Mouse (Mus musculus) midbrain, postnatal 0 days (tissue): Measurements from ENCODE around the gene Noxa1. TPM values are rescaled to one million over a fixed set of nuclear protein-coding genes. Genes with fewer than 3 reads are reported as not detected.
A peak's percentile ranks its signal among the peaks of the same experiment; 100 is the strongest.

Experiments
- ATAC-seq: fragments of 200-750 bp; cut with Nextera tagmentation; 2 replicates; pipeline ENCODE4 v1.8.0; 2017; ENCODE audit warnings: moderate number of reproducible peaks, mild to moderate bottlenecking, moderate TSS enrichment, moderate library complexity; ENCODE audit not compliant: low FRiP score
- DNase-seq: peaks from one replicate; pipeline ENCODE4 v3.0.0-alpha.2; 2015; ENCODE audit warnings: low spot score
- H3K27ac ChIP-seq: fragments of 300-500 bp; sonication (generic); 2 replicates; pipeline ENCODE4 v1.5.1; 2014; ENCODE audit warnings: low read depth, mild to moderate bottlenecking, low read length, mixed read lengths
- H3K27me3 ChIP-seq: fragments of 300-500 bp; sonication (generic); 2 replicates; pipeline ENCODE4 v1.6.1; 2014; ENCODE audit warnings: low read length, control low read depth, mixed read lengths; ENCODE audit not compliant: insufficient read depth
- H3K36me3 ChIP-seq: fragments of 300-500 bp; sonication (generic); 2 replicates; pipeline ENCODE4 v1.6.1; 2014; ENCODE audit warnings: low read length, control low read depth, mixed read lengths; ENCODE audit not compliant: insufficient read depth
- H3K4me1 ChIP-seq: fragments of 300-500 bp; sonication (generic); 2 replicates; pipeline ENCODE4 v1.6.1; 2014; ENCODE audit warnings: mild to moderate bottlenecking, control low read depth, antibody characterized with exemption, low read length, mixed read lengths; ENCODE audit not compliant: insufficient read depth
- H3K4me2 ChIP-seq: fragments of 300-500 bp; sonication (generic); 2 replicates; pipeline ENCODE4 v1.6.1; 2014; ENCODE audit warnings: low read depth, mild to moderate bottlenecking, low read length, mixed read lengths; ENCODE audit not compliant: poor library complexity, severe bottlenecking
- H3K4me3 ChIP-seq: fragments of 300-500 bp; sonication (generic); 2 replicates; pipeline ENCODE4 v1.5.1; 2014; ENCODE audit warnings: low read depth, mild to moderate bottlenecking, low read length, moderate library complexity
- H3K9ac ChIP-seq: fragments of 300-500 bp; sonication (generic); replicated peaks from 2 replicates; pipeline ENCODE4 v1.6.1; 2014; ENCODE audit warnings: mild to moderate bottlenecking, low read length, moderate library complexity, mixed read lengths; ENCODE audit not compliant: poor library complexity, severe bottlenecking
- H3K9me3 ChIP-seq: fragments of 300-500 bp; sonication (generic); 2 replicates; pipeline ENCODE4 v1.6.1; 2016; ENCODE audit warnings: low read length, control low read depth
- CTCF ChIP-seq: IDR thresholded peaks from 2 replicates; pipeline ENCODE4 v1.5.1; 2016; ENCODE audit warnings: antibody characterized with exemption, mild to moderate bottlenecking
- whole genome bisulfite sequencing: fragments of 180-500 bp; shearing (Covaris S2); extraction: QIAGEN DNeasy Blood & Tissue Kit; methylation state at CpG from one replicate; pipeline ENCODE4 v1.1.7; 2014; 5-methylcytosine and 5-hydroxymethylcytosine counted together
- polyA plus RNA-seq: library from polyadenylated mRNA; unstranded; fragments of >200 nt; fragmentation: Nextera tagmentation; extraction: Ambion mirVana; gene quantifications from 2 replicates; pipeline ENCODE4 v1.2.1, GENCODE M21; 2015
- total RNA-seq: library from RNA; depleted of rRNA; stranded (reverse); fragments of >200 nt; gene quantifications from 2 replicates; pipeline ENCODE4 v1.2.3, GENCODE M21; 2014

Noxa1 gene
- total and polyA plus RNA-seq, 2 experiments from 2014 or later: not detected

DNA sequence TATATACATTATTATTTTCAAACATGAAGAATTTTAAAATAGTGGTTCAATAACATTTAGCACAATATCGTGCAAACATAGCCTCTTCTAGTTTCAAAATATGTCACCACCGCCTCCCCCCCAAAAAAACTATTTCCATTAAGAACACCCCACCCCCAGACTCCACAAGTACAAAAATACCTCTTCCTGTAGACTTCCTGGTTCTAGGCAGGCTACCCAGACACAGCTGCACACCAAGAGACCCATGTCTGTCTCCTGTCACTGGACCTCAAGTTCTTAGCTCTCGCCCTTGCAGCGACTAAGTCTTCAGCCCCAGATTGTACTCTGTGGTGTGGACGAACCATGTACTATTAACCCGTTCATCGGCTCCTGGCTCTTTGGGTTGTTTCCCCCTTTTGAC, 26.0 kb upstream of the Noxa1 start:
- H3K4me2 ChIP-seq: no peak overlapping the region
- WGBS: 85% methylated on average over 7 of the region's 7 CpGs
- H3K9me3 ChIP-seq: no peaks in the 10 kb centered on the region
- no peaks in the 10 kb centered on the region for H3K36me3 ChIP-seq
- 0 out of 2 replicates have a peak, but pooled peaks cover 4% of the 10 kb centered on the region for H3K4me1 ChIP-seq
- H3K27me3 ChIP-seq: no peaks in the 10 kb centered on the region
- H3K9ac ChIP-seq: no peak overlapping the region
- ATAC-seq: no peak
- H3K4me3 ChIP-seq: no peak overlapping the region
- H3K27ac ChIP-seq: no peak overlapping the region
- no peak for TF ChIP-seq CTCF
- DNase-seq: no peak

DNA sequence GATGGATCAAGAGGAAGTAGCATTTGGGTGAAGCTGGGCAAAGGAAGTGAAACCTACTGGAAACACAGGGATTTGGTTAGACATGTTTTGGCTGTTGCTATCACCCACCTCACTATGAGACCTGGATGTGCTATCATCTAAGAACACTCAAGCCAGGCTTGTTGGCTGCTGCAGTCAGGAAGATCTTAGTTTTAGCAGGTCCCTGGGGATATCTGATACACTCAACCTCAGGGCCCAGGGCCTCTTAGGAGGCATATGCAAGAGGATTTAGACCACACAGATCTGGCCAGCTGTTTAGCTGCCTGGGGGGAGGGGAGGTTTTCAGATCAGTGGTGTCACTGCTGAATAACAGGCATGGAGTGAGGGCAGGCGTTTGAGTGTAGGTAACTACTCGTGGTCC, 20.5 kb upstream of the Noxa1 start:
- no peak overlapping the region for H3K4me3 ChIP-seq
- H3K27me3 ChIP-seq: no peaks in the 10 kb centered on the region
- no peaks in the 10 kb centered on the region for H3K36me3 ChIP-seq
- no peak overlapping the region for H3K27ac ChIP-seq
- no peaks in the 10 kb centered on the region for H3K4me1 ChIP-seq
- H3K9ac ChIP-seq: no peak overlapping the region
- TF ChIP-seq CTCF: no peak
- DNase-seq (no peak), ATAC-seq (no peak)
- H3K4me2 ChIP-seq: no peak overlapping the region
- no peaks in the 10 kb centered on the region for H3K9me3 ChIP-seq
- WGBS: 59% methylated on average over 2 of the region's 2 CpGs

DNA sequence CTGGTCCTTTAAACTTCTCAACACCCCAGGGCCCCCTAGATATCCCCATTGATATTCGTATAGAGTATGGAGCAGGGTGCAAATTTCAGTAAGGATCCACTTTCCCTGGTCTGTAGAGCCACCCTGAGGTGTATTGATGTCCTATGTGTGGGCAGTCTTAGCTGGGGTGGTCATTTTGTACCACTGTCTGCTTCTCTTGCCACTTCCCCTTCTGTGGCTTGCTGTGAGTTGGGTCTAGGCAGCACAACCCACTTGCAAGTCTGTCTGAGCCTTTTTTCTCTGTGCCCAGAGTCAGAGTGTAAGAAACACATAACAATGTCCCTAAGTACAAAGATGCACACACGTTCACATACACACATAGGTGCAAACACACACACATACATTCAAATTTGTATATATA, 19.4 kb upstream of the Noxa1 start:
- Histone ChIP-seq H3K27me3 (no peaks in the 10 kb centered on the region), H3K9ac (no peak overlapping the region), H3K4me1 (no peaks in the 10 kb centered on the region), H3K27ac (no peak overlapping the region), H3K4me3 (no peak overlapping the region), H3K9me3 (no peaks in the 10 kb centered on the region), H3K36me3 (no peaks in the 10 kb centered on the region), H3K4me2 (no peak overlapping the region)
- no peak for TF ChIP-seq CTCF
- no peak for ATAC-seq
- WGBS: 85% methylated on average over 2 of the region's 2 CpGs
- DNase-seq: no peak

DNA sequence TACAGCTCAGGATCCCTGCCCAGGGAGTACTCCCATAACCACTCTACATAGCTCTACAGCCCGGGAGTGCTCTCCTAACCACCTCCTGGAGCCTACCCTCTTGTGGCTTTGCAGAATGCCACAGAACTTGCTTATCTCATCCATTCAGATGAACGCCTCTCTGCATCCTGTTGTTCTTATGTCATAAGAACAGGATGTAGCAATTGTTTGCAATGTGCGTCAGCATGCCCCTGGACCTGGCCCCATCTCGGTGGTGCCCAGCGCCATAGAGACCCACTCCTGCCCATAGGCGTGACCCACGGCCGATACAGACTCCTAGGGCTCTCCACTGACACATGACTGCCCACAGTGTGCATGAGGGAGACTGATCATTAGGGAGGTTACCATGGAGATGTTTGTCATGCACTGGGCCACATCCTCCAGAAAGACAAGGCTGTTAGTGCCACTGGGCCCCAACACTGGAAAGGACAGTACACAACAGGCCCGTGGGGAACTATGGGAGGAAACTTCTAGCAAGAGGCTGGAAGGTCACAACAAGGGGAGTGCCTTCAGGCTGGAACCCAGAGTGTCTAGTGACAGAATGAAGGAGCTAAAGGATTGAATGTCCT, 16.3 kb upstream of the Noxa1 start:
- DNase-seq: no peak
- Histone ChIP-seq H3K9ac (no peak overlapping the region), H3K4me3 (no peak overlapping the region), H3K4me2 (no peak overlapping the region), H3K4me1 (no peaks in the 10 kb centered on the region), H3K27ac (no peak overlapping the region), H3K9me3 (no peaks in the 10 kb centered on the region), H3K27me3 (no peaks in the 10 kb centered on the region), H3K36me3 (no peaks in the 10 kb centered on the region)
- ATAC-seq: no peak
- no peak for TF ChIP-seq CTCF
- WGBS: 65% methylated on average over 9 of the region's 9 CpGs

DNA sequence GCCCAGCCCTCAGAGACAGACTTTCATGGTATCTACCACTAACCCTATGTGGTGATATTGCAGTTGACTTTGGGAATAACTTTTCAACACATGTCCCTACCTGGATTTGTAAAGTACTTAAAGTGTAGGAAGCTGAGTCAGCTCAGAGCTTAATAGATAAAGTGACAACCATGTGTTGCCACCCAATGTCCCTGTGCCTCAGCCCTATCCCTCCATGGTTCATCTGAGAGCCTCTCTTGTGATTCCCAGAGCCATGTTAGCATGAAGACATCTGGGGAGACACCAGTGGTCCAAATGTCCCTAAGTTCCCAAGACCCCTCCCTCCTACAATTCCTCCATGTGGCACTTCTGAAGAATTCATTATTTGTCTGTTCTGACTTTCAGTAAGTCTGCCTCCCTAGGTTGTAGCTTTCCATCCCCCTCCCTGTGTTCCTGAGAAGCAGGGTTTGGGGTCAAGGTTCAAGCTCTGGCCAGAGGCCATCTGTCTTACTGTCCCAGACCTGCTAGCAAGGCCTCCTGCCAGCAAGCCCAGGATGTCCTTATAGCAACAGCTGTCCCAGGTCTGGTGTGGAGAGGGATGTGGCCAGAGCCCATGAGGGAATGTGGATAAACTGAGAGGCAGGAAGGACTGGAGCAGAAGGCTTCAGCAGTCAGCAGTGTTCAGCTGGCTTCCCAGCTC, 15.7 kb upstream of the Noxa1 start:
- ATAC-seq (no peak), DNase-seq (no peak)
- H3K36me3 ChIP-seq: no peaks in the 10 kb centered on the region
- H3K27me3 ChIP-seq: no peaks in the 10 kb centered on the region
- H3K9me3 ChIP-seq: no peaks in the 10 kb centered on the region
- no peak overlapping the region for H3K4me2 ChIP-seq
- no peak overlapping the region for H3K4me3 ChIP-seq
- H3K9ac ChIP-seq: no peak overlapping the region
- H3K27ac ChIP-seq: no peak overlapping the region
- H3K4me1 ChIP-seq: no peaks in the 10 kb centered on the region
- TF ChIP-seq CTCF: no peak

DNA sequence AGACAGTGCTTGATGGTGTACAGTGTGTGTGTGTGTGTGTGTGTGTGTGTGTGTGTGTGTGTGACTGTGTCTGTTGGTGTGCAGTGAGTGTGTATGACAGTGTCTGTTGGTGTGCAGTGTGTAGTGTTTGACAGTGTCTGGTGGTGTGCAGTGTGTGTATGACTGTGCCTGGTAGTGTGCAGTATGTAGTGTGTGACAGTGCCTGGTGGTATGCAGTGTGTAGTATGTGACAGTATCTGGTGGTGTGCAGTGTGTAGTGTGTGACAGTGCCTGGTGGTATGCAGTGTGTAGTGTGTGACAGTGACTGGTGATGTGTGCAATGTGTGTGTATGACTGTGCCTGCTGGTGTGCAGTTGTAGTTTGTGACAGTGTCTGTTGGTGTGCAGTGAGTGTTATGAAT, 14.5 kb upstream of the Noxa1 start:
- H3K27ac ChIP-seq: no peak overlapping the region
- no peaks in the 10 kb centered on the region for H3K27me3 ChIP-seq
- no peak overlapping the region for H3K9ac ChIP-seq
- no peak for TF ChIP-seq CTCF
- ATAC-seq (peak; percentile 20; the same call in 1 of the 2 replicates), DNase-seq (no peak)
- no peak overlapping the region for H3K4me3 ChIP-seq
- H3K4me2 ChIP-seq: no peak overlapping the region
- H3K36me3 ChIP-seq: no peaks in the 10 kb centered on the region
- H3K9me3 ChIP-seq: no peaks in the 10 kb centered on the region
- no peaks in the 10 kb centered on the region for H3K4me1 ChIP-seq
